Mouse (Mus musculus) forebrain, embryonic 11.5 days (tissue): ENCODE data around the gene Zp3. TPM values are rescaled to one million over a fixed set of nuclear protein-coding genes. Genes with fewer than 3 reads are reported as not detected.

Experiments
- ATAC-seq: fragments of 200-750 bp; cut with Nextera tagmentation; replicated peaks from 2 replicates; pipeline ENCODE4 v1.8.0; 2017; ENCODE audit warnings: moderate TSS enrichment; ENCODE audit not compliant: low FRiP score
- DNase-seq: peaks from one replicate; pipeline ENCODE4 v3.0.0-alpha.2; 2017; ENCODE audit warnings: low spot score
- H3K27ac ChIP-seq: fragments of 300-500 bp; sonication (generic); 2 replicates; pipeline ENCODE4 v1.5.1; 2014; ENCODE audit warnings: low read depth, low read length
- H3K27me3 ChIP-seq: fragments of 300-500 bp; sonication (generic); 2 replicates; pipeline ENCODE4 v1.6.1; 2014; ENCODE audit warnings: mild to moderate bottlenecking, low read length, mixed read lengths; ENCODE audit not compliant: control insufficient read depth, insufficient read depth
- H3K36me3 ChIP-seq: fragments of 300-500 bp; sonication (generic); 2 replicates; pipeline ENCODE4 v1.6.1; 2014; ENCODE audit warnings: mild to moderate bottlenecking, low read length, moderate library complexity, mixed read lengths; ENCODE audit not compliant: control insufficient read depth, insufficient read depth
- H3K4me1 ChIP-seq: fragments of 300-500 bp; sonication (generic); replicated peaks from 2 replicates; pipeline ENCODE4 v1.6.1; 2014; ENCODE audit warnings: low read length, mixed read lengths; ENCODE audit not compliant: control insufficient read depth, insufficient read depth
- H3K4me2 ChIP-seq: fragments of 300-500 bp; sonication (generic); 2 replicates; pipeline ENCODE4 v1.6.1; 2014; ENCODE audit warnings: low read depth, mild to moderate bottlenecking, low read length, moderate library complexity, mixed read lengths; ENCODE audit not compliant: severe bottlenecking
- H3K4me3 ChIP-seq: fragments of 300-500 bp; sonication (generic); 2 replicates; pipeline ENCODE4 v1.5.1; 2014; ENCODE audit warnings: low read depth, low read length
- H3K9ac ChIP-seq: fragments of 300-500 bp; sonication (generic); 2 replicates; pipeline ENCODE4 v1.6.1; 2014; ENCODE audit warnings: low read length
- H3K9me3 ChIP-seq: fragments of 300-500 bp; sonication (generic); 2 replicates; pipeline ENCODE4 v1.6.1; 2016; ENCODE audit warnings: low read length, mixed read lengths; ENCODE audit not compliant: control insufficient read depth
- WGBS: fragments of 180-500 bp; shearing (Covaris S2); extraction: QIAGEN DNeasy Blood & Tissue Kit; methylation state at CpG from one replicate; pipeline ENCODE4 v1.1.7; 2014; 5-methylcytosine and 5-hydroxymethylcytosine counted together
- polyA plus RNA-seq: library from polyadenylated mRNA; unstranded; fragments of >200 nt; fragmentation: Nextera tagmentation; extraction: Ambion mirVana; gene quantifications from 2 replicates; pipeline ENCODE4 v1.2.1, GENCODE M21; 2014

Zp3 gene
- polyA plus RNA-seq, 1 experiment from 2014 or later, result not detected

DNA sequence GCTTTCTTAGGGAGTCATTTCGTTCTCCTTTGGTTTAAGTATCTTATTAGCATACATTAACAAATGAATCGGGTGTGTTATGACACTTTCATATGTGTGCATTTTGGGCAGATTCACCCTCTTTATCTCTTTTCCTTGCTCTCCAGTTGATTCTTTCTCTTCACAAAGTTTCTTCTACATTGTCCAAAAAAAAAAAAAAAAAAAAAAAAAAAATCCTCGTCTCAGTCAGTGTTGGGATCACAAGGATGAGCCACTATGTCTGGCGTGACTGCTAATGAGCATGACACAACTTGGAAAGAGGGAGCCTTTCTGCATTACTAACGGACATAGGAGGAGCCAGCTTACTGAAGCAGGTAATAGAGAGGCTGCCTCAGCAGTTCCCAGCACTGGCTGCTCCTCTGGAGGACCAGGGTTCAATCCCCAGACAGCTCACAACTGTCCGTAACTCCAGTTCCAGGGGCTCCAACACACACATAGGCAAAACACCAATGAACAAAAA is 4.7 kb downstream of the Zp3 start:
- WGBS, result 66% methylated on average over 6 of the region's 6 CpGs
- H3K4me2 ChIP-seq, result no peak overlapping the region
- no peak for DNase-seq

GRCm38 (mm10) chr5:135987248-135987647 is 7.3 kb downstream of the Zp3 start:
- Histone ChIP-seq H3K4me2 (no peak overlapping the region), H3K4me1 (no peaks in the 10 kb centered on the region), H3K36me3 (no peaks in the 10 kb centered on the region), H3K9me3 (no peaks in the 10 kb centered on the region), H3K27me3 (no peaks in the 10 kb centered on the region), H3K27ac (no peak overlapping the region), H3K9ac (no peak overlapping the region), H3K4me3 (no peak overlapping the region)
- ATAC-seq (no peak), DNase-seq (no peak)
- WGBS, result 69% methylated on average over 11 of the region's 11 CpGs

More for the DNA sequence above, 4.7 kb downstream of the Zp3 start:
- Histone ChIP-seq H3K9ac (no peak overlapping the region), H3K9me3 (no peaks in the 10 kb centered on the region), H3K27me3 (no peaks in the 10 kb centered on the region), H3K27ac (no peak overlapping the region), H3K4me3 (no peak overlapping the region), H3K36me3 (no peaks in the 10 kb centered on the region), H3K4me1 (no peaks in the 10 kb centered on the region)
- no peak for ATAC-seq

GRCm38 (mm10) chr5:135990601-135991000 is 10.7 kb downstream of the Zp3 start:
- DNase-seq (no peak), ATAC-seq (no peak)
- Histone ChIP-seq H3K27ac (no peak overlapping the region), H3K4me1 (peaks cover 5% of the 10 kb centered on the region; the same call in 1 of the 2 replicates), H3K4me3 (no peak overlapping the region), H3K4me2 (no peak overlapping the region), H3K9ac (no peak overlapping the region), H3K36me3 (no peaks in the 10 kb centered on the region), H3K27me3 (no peaks in the 10 kb centered on the region), H3K9me3 (no peaks in the 10 kb centered on the region)
- 75% methylated on average over 5 of the region's 5 CpGs for WGBS

DNA sequence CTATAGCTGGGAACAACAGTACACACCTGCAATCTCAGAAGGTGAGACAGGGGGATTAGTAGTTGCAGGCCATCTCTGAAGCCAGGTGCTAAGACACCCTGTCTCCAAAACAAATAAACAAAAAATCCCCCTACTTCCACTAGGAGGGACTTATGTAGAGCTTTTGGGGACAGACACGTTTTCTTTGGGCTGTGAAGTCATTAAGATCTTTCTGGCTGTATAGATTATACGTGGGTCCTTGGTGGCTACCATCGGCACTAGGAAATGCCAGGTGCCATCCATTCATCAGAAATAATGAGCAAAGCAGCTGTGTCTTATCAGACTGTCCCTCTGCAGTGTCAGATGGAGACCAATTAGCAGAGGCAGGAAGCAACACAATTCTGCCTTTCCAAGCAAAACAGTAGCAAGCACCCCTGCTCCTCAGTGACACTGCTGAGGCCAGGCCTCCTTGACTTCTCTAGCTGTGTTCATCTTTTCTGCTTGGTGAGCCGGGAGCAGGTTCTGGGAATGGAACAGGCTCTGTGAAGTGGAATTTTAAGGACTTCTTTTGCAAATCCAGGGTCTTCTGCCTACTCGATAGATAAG is 13.6 kb downstream of the Zp3 start:
- 76% methylated on average over 5 of the region's 5 CpGs for WGBS
- no peak overlapping the region for H3K27ac ChIP-seq
- H3K27me3 ChIP-seq, result no peaks in the 10 kb centered on the region
- no peak overlapping the region for H3K4me3 ChIP-seq
- H3K9me3 ChIP-seq, result no peaks in the 10 kb centered on the region
- H3K36me3 ChIP-seq, result no peaks in the 10 kb centered on the region
- no peak overlapping the region for H3K9ac ChIP-seq
- H3K4me1 ChIP-seq, result peaks cover 5% of the 10 kb centered on the region; the same call in 1 of the 2 replicates
- DNase-seq (no peak), ATAC-seq (no peak)
- no peak overlapping the region for H3K4me2 ChIP-seq

DNA sequence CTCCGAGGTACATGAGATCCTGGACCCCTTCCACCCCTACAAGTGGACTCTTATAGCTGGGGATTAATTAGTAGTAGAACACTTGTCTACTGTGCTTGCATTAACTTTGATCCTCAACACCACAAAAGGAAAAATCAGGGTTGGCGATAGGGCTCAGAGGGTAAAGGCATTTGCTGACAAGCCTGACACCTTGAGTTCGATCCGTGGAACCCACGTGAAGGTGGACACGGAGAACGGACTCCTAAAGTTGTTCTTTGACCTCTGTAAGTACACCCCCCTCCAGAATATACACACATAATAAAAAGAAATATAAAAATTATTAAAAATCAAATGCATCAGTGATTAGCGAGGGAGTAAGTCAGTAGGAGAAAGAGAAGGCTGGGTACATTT is 14.4 kb downstream of the Zp3 start:
- WGBS, result 65% methylated on average over 8 of the region's 8 CpGs
- Histone ChIP-seq H3K27me3 (no peaks in the 10 kb centered on the region), H3K9me3 (no peaks in the 10 kb centered on the region), H3K27ac (no peak overlapping the region), H3K4me3 (peak overlapping the region; percentile 73), H3K4me2 (no peak overlapping the region), H3K4me1 (peaks cover 5% of the 10 kb centered on the region; the same call in 1 of the 2 replicates), H3K9ac (no peak overlapping the region), H3K36me3 (peaks cover 3% of the 10 kb centered on the region)
- DNase-seq, result no peak
- peak; percentile 55 for ATAC-seq

GRCm38 (mm10) chr5:135994725-135995687 is 15.1 kb downstream of the Zp3 start, which contains the start of gene Dtx2:
TSS of gene Dtx2 (plus strand) at chr5:135994800.
- Histone ChIP-seq H3K36me3 (peaks cover 3% of the 10 kb centered on the region), H3K9me3 (no peaks in the 10 kb centered on the region), H3K4me2 (peak within 1 kb of the TSS; percentile 83), H3K4me1 (peaks cover 5% of the 10 kb centered on the region; the same call in 1 of the 2 replicates), H3K27me3 (no peaks in the 10 kb centered on the region), H3K4me3 (peak within 1 kb of the TSS; percentile 73), H3K9ac (peak within 1 kb of the TSS; percentile 77), H3K27ac (peak within 1 kb of the TSS; percentile 57; the same call in 1 of the 2 replicates)
- WGBS, result 2% methylated on average over 46 of the region's 47 CpGs
- ATAC-seq (peak; percentile 96), DNase-seq (peak; percentile 91)

GRCm38 (mm10) chr5:135996162-135996561 is 16.3 kb downstream of the Zp3 start:
- Histone ChIP-seq H3K9ac (no peak overlapping the region), H3K4me2 (no peak overlapping the region), H3K36me3 (peaks cover 3% of the 10 kb centered on the region), H3K27me3 (no peaks in the 10 kb centered on the region), H3K9me3 (no peaks in the 10 kb centered on the region), H3K4me3 (no peak overlapping the region), H3K4me1 (peaks cover 5% of the 10 kb centered on the region; the same call in 1 of the 2 replicates), H3K27ac (no peak overlapping the region)
- 91% methylated on average over 8 of the region's 8 CpGs for WGBS
- ATAC-seq (no peak), DNase-seq (no peak)

- Histone ChIP-seq H3K36me3 (peaks cover 6% of the 10 kb centered on the region), H3K9ac (no peak overlapping the region), H3K4me2 (no peak overlapping the region), H3K27me3 (no peaks in the 10 kb centered on the region), H3K9me3 (no peaks in the 10 kb centered on the region; the same call in 1 of the 2 replicates), H3K4me3 (no peak overlapping the region), H3K4me1 (0 out of 2 replicates have a peak, but pooled peaks cover 3% of the 10 kb centered on the region), H3K27ac (no peak overlapping the region)
- 92% methylated on average over 6 of the region's 6 CpGs for WGBS
- no peak for DNase-seq
- ATAC-seq, result no peak
These were observed 21.3 kb downstream of the Zp3 start for GRCm38 (mm10) chr5:136001222-136001621.
